Mouse (Mus musculus): ENCODE data around the gene Arhgef17.

The Arhgef17 gene

GRCm38 (mm10) chr7:100911791-100912190 lies 20.1 kb downstream of the Arhgef17 start:
- no peak for DNase-seq

- peak; percentile 59 to 75 for DNase-seq
Measured at GRCm38 (mm10) chr7:100911246-100911770, 20.6 kb downstream of the Arhgef17 start.

- peak; percentile 50 to 62 for DNase-seq
Measured at GRCm38 (mm10) chr7:100908567-100908966, 23.3 kb downstream of the Arhgef17 start.

GRCm38 (mm10) chr7:100908061-100908460 lies 23.8 kb downstream of the Arhgef17 start:
- DNase-seq = peak in 1 of 2 experiments; percentile 49

GRCm38 (mm10) chr7:100907231-100907630 lies 24.7 kb downstream of the Arhgef17 start:
- DNase-seq = peak; percentile 64 to 86

GRCm38 (mm10) chr7:100906029-100906789 lies 25.7 kb downstream of the Arhgef17 start:
- no peak for DNase-seq

- DNase-seq = no peak
Measured at GRCm38 (mm10) chr7:100905037-100905436, 26.9 kb downstream of the Arhgef17 start.

GRCm38 (mm10) chr7:100904612-100905011 lies 27.3 kb downstream of the Arhgef17 start:
- no peak for DNase-seq

- DNase-seq = no peak
Measured at GRCm38 (mm10) chr7:100902451-100903137, 29.3 kb downstream of the Arhgef17 start.

GRCm38 (mm10) chr7:100897828-100898227 lies 34.1 kb downstream of the Arhgef17 start:
- DNase-seq = peak in 1 of 2 experiments; percentile 38

- DNase-seq = no peak
Measured at GRCm38 (mm10) chr7:100894833-100895226, 37.1 kb downstream of the Arhgef17 start.

GRCm38 (mm10) chr7:100894057-100894832 lies 37.7 kb downstream of the Arhgef17 start:
- DNase-seq = no peak

- peak in 1 of 2 experiments; percentile 38 for DNase-seq
Measured at GRCm38 (mm10) chr7:100893249-100894056, 38.5 kb downstream of the Arhgef17 start.

- DNase-seq = peak in 1 of 2 experiments; percentile 53
Measured at GRCm38 (mm10) chr7:100886535-100886934, 45.4 kb downstream of the Arhgef17 start.

GRCm38 (mm10) chr7:100884460-100884859 lies 47.4 kb downstream of the Arhgef17 start:
- no peak for DNase-seq

- DNase-seq = no peak
Measured at GRCm38 (mm10) chr7:100881950-100882349, 50.0 kb downstream of the Arhgef17 start.

GRCm38 (mm10) chr7:100881531-100881930 lies 50.4 kb downstream of the Arhgef17 start:
- DNase-seq = no peak

- DNase-seq = peak; percentile 61 to 64
Measured at GRCm38 (mm10) chr7:100879595-100879994, 52.3 kb downstream of the Arhgef17 start.

GRCm38 (mm10) chr7:100876771-100877170 lies 55.1 kb downstream of the Arhgef17 start:
- no peak for DNase-seq

- DNase-seq = no peak
Measured at GRCm38 (mm10) chr7:100876293-100876692, 55.6 kb downstream of the Arhgef17 start.

GRCm38 (mm10) chr7:100875822-100876221 lies 56.1 kb downstream of the Arhgef17 start:
- DNase-seq = no peak

GRCm38 (mm10) chr7:100873197-100873596 lies 58.7 kb downstream of the Arhgef17 start:
- DNase-seq = no peak

Measured in kidney, adult 8-10 months (tissue).